Mouse (Mus musculus) bone marrow, adult 2 months (tissue): Measurements from ENCODE around the gene Lin7a. TPM values are rescaled to one million over a fixed set of nuclear protein-coding genes. Genes with fewer than 3 reads are reported as not detected.

Source experiments
- H3K27ac ChIP-seq: fragments of 200-500 bp; 2 replicates; pipeline ENCODE4 v1.5.1; 2012; ENCODE audit warnings: low read depth, mild to moderate bottlenecking, control low read depth, inconsistent platforms, low read length; ENCODE audit not compliant: control insufficient read depth, poor library complexity, insufficient read depth
- H3K4me1 ChIP-seq: fragments of 200-500 bp; 2 replicates; pipeline ENCODE4 v1.6.1; 2011; ENCODE audit warnings: low read length; ENCODE audit not compliant: control insufficient read depth, insufficient read depth
- H3K4me3 ChIP-seq: fragments of 200-500 bp; replicated peaks from 2 replicates; pipeline ENCODE3; 2011; ENCODE audit warnings: mild to moderate bottlenecking, low read depth, low read length, control low read depth; ENCODE audit not compliant: control insufficient read depth
- CTCF ChIP-seq: fragments of 200-500 bp; IDR thresholded peaks from 2 replicates; pipeline ENCODE4 v1.5.1; 2011; ENCODE audit warnings: low read length, control low read depth; ENCODE audit not compliant: control insufficient read depth, insufficient read depth
- POLR2A ChIP-seq: fragments of 200-500 bp; IDR thresholded peaks from 2 replicates; pipeline ENCODE4 v1.6.1; 2011; ENCODE audit warnings: low read depth, mild to moderate bottlenecking, control low read depth, low read length, borderline replicate concordance; ENCODE audit not compliant: control insufficient read depth
- WGBS: fragments of 180-500 bp; shearing (Covaris S2); methylation state at CpG from one replicate; pipeline ENCODE4 v1.1.7; 2018; 5-methylcytosine and 5-hydroxymethylcytosine counted together
- polyA plus RNA-seq: library from polyadenylated mRNA; stranded (reverse); fragments of >200 nt; gene quantifications from 2 replicates; pipeline ENCODE4 v1.2.4, GENCODE M21; 2011; ENCODE audit warnings: low replicate concordance; ENCODE audit not compliant: missing spikeins, insufficient read depth, insufficient read length

The Lin7a gene
- polyA plus RNA-seq, 1 experiment: 0.65 TPM

GRCm38 (mm10) chr10:107234421-107235400, 36.8 kb upstream of the Lin7a start:
- TF ChIP-seq CTCF (no peak), POLR2A (no peak)
- 67% methylated on average over 7 of the region's 7 CpGs for WGBS
- Histone ChIP-seq H3K4me1 (no peaks in the 10 kb centered on the region), H3K4me3 (no peak overlapping the region), H3K27ac (no peak overlapping the region)

DNA sequence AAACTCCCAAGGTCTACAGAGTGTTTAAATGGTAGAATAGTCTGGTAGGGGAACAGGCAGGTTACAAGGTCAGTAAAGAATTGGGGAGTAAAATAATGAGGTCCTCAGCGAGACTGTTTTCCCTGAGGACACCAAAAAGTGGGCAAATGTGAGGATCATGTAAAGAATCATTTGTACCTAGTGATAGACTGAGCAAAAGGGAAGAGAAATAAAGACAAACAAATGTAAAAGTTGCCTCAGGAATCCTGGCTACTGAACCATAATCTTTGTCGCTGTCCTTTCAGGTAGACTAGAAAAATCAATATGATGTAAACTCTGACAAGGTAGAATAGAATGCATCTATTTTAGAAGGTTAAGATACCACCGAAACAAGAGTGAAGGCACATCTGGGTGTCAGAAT, 36.0 kb upstream of the Lin7a start:
- no peak for TF ChIP-seq CTCF
- no peak for TF ChIP-seq POLR2A
- Histone ChIP-seq H3K4me1 (no peaks in the 10 kb centered on the region), H3K27ac (no peak overlapping the region), H3K4me3 (no peak overlapping the region)
- 70% methylated on average over 3 of the region's 3 CpGs for WGBS

DNA sequence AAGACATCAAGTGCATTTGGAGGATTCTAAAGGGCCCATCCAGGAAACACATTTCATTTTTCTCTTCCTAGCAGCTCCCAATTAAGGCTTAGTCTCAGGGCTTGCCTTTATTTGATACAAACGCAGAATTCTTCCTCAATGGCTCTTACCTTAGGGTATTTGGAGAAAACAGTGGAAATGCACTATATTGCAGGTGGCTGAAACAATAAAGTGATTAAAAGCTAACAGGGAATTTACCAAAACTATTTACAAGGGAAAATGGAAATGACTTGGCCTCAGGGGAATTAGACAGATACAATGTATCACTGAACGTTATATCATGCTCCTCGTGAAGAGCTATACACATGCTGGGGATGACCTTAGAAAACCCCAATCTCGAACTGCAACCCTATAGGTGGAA, 35.3 kb upstream of the Lin7a start:
- no peak overlapping the region for H3K4me3 ChIP-seq
- H3K27ac ChIP-seq: no peak overlapping the region
- TF ChIP-seq POLR2A: no peak
- TF ChIP-seq CTCF: no peak
- no peaks in the 10 kb centered on the region for H3K4me1 ChIP-seq
- WGBS: 77% methylated on average over 4 of the region's 4 CpGs

DNA sequence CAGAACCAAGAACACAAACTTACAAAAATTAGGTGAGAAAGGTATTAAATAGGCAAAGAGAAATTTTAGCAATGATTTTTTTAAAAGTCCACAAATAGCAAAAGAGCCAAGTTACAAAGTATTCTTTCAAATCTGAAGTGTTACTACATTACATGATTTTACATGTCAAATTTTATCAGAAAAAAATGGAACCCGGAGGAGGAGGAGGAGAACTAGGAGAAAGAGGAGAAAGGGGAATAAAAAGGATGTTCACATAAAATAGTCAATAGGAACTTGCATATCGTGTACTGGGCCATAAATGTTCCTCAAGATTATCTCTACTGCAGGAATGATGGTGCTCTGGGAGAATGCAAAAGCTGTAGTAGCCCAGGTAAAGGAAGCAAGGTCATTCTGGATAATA, 34.4 kb upstream of the Lin7a start:
- 68% methylated on average over 2 of the region's 2 CpGs for WGBS
- Histone ChIP-seq H3K4me1 (no peaks in the 10 kb centered on the region), H3K27ac (no peak overlapping the region), H3K4me3 (no peak overlapping the region)
- TF ChIP-seq CTCF (no peak), POLR2A (no peak)

DNA sequence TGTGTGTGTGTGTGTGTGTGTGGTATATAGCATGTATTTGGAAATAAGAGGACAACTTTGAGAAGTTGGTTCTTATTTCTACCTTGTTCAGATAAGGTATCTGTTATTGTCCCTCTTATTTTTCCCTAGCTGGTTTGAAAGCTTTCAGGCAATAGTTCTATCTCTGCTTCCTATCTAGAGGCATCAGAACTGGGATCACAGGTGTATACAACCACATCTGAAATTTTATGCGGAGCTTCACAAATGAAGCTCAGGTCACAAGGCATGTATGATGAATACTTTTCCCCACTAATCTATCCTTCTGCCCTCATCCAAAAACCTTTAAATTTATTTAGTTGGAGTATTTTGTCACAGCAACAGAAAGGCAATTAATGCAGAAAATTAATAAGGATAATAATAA, 33.8 kb upstream of the Lin7a start:
- Histone ChIP-seq H3K4me1 (no peaks in the 10 kb centered on the region), H3K4me3 (no peak overlapping the region), H3K27ac (no peak overlapping the region)
- 97% methylated on average over 1 of the region's 1 CpGs for WGBS
- TF ChIP-seq CTCF: no peak
- TF ChIP-seq POLR2A: no peak

DNA sequence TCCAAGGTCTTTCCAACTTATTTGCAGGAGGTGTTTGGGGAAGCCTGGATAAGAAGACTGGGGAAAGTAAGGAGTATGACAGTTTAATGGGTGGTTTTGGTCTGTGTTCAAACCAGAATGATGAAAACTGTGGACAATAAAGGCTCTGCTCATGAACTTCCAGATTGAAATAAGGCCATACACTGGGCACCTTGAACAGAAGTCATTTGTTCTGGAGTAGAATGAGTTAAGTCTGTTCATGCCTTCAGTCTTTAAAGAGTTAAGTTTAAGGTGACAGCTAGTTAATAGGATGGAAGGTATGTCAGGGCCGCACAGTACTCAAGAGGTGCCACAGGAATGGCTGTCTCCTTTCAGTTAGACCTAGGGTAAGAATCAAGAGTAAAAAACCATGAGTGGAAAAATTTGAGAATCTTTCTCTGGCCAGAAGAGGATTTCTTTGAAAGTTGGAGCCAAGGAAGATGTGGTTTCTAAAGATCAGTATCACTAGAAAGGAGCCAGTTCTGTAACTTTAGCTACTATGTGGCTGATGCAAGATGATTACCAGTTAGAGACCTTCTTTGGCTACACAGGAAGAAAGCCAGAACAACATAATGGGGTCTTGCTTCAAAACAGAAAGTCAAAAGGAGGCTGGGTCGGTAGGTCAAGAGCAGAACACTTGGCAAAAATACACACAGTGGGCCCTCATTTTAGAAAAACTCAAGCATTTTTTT, 33.2 kb upstream of the Lin7a start:
- 55% methylated on average over 2 of the region's 2 CpGs for WGBS
- Histone ChIP-seq H3K4me1 (no peaks in the 10 kb centered on the region), H3K27ac (no peak overlapping the region), H3K4me3 (no peak overlapping the region)
- no peak for TF ChIP-seq POLR2A
- no peak for TF ChIP-seq CTCF

- Histone ChIP-seq H3K27ac (no peak overlapping the region), H3K4me3 (no peak overlapping the region), H3K4me1 (no peaks in the 10 kb centered on the region)
- TF ChIP-seq CTCF (no peak), POLR2A (no peak)
- 75% methylated on average over 3 of the region's 3 CpGs for WGBS
Measured at GRCm38 (mm10) chr10:107238861-107239435, 32.5 kb upstream of the Lin7a start.
